Mouse (Mus musculus) limb, embryonic 11.5 days (tissue): Measurements from ENCODE around the gene Fam20b. TPM values are rescaled to one million over a fixed set of nuclear protein-coding genes. Genes with fewer than 3 reads are reported as not detected.
A peak's percentile ranks its signal among the peaks of the same experiment; 100 is the strongest.

Experiments
- ATAC-seq: fragments of 200-750 bp; cut with Nextera tagmentation; 2 replicates; pipeline ENCODE4 v1.8.0; 2017; ENCODE audit warnings: low read depth; ENCODE audit not compliant: insufficient number of reproducible peaks, low FRiP score, low TSS enrichment
- DNase-seq: peaks from one replicate; pipeline ENCODE4 v3.0.0-alpha.2; 2015; ENCODE audit warnings: low spot score
- H3K27ac ChIP-seq: fragments of 300-500 bp; sonication (generic); replicated peaks from 2 replicates; pipeline ENCODE4 v1.5.1; 2014; ENCODE audit warnings: low read depth, mild to moderate bottlenecking, low read length
- H3K27me3 ChIP-seq: fragments of 300-500 bp; sonication (generic); 2 replicates; pipeline ENCODE4 v1.6.1; 2014; ENCODE audit warnings: mild to moderate bottlenecking, low read length, mixed read lengths; ENCODE audit not compliant: control insufficient read depth, insufficient read depth
- H3K36me3 ChIP-seq: fragments of 300-500 bp; sonication (generic); 2 replicates; pipeline ENCODE4 v1.6.1; 2014; ENCODE audit warnings: mild to moderate bottlenecking, low read length, moderate library complexity, mixed read lengths; ENCODE audit not compliant: control insufficient read depth, insufficient read depth
- H3K4me1 ChIP-seq: fragments of 300-500 bp; sonication (generic); 2 replicates; pipeline ENCODE4 v1.6.1; 2014; ENCODE audit warnings: low read length, mixed read lengths; ENCODE audit not compliant: control insufficient read depth, insufficient read depth
- H3K4me2 ChIP-seq: fragments of 300-500 bp; sonication (generic); 2 replicates; pipeline ENCODE4 v1.6.1; 2014; ENCODE audit warnings: low read depth, mild to moderate bottlenecking, moderate library complexity; ENCODE audit not compliant: severe bottlenecking
- H3K4me3 ChIP-seq: fragments of 300-500 bp; sonication (generic); 2 replicates; pipeline ENCODE4 v1.5.1; 2014; ENCODE audit warnings: low read depth, low read length
- H3K9ac ChIP-seq: fragments of 300-500 bp; sonication (generic); 2 replicates; pipeline ENCODE4 v1.6.1; 2014; ENCODE audit warnings: mild to moderate bottlenecking, low read length
- H3K9me3 ChIP-seq: fragments of 300-500 bp; sonication (generic); 2 replicates; pipeline ENCODE4 v1.6.1; 2016; ENCODE audit warnings: low read length; ENCODE audit not compliant: control insufficient read depth
- WGBS: fragments of 180-500 bp; shearing (Covaris S2); extraction: QIAGEN DNeasy Blood & Tissue Kit; methylation state at CpG from one replicate; pipeline ENCODE4 v1.1.7; 2014; 5-methylcytosine and 5-hydroxymethylcytosine counted together
- polyA plus RNA-seq: library from polyadenylated mRNA; unstranded; fragments of >200 nt; fragmentation: Nextera tagmentation; extraction: Ambion mirVana; gene quantifications from 2 replicates; pipeline ENCODE4 v1.2.1, GENCODE M21; 2014

Gene Fam20b
- 21.3 and 21.9 TPM in 2 replicates for polyA plus RNA-seq

- Histone ChIP-seq H3K9me3 (no peaks in the 10 kb centered on the region), H3K36me3 (no peaks in the 10 kb centered on the region), H3K4me3 (peak within 1 kb of the TSS; percentile 92), H3K27ac (peak within 1 kb of the TSS; percentile 79), H3K4me2 (peak within 1 kb of the TSS; percentile 52), H3K27me3 (no peaks in the 10 kb centered on the region), H3K4me1 (no peaks in the 10 kb centered on the region), H3K9ac (peak within 1 kb of the TSS; percentile 84)
- peak; percentile 97 for DNase-seq
- ATAC-seq: peak; percentile 96
- WGBS: under 1% methylated on average over 47 of the region's 47 CpGs
These were observed at the start of gene Fam20b for GRCm38 (mm10) chr1:156718950-156719805. Fam20b (minus strand) TSS chr1:156719086.

GRCm38 (mm10) chr1:156765311-156765710 is 46.4 kb upstream of the Fam20b start:
- WGBS: 92% methylated on average over 3 of the region's 3 CpGs
- no peak overlapping the region for H3K4me2 ChIP-seq
- H3K4me1 ChIP-seq: peaks cover 13% of the 10 kb centered on the region
- no peak overlapping the region for H3K9ac ChIP-seq
- no peak overlapping the region for H3K27ac ChIP-seq
- H3K36me3 ChIP-seq: no peaks in the 10 kb centered on the region
- DNase-seq: no peak
- peaks cover 7% of the 10 kb centered on the region; the same call in 1 of the 2 replicates for H3K9me3 ChIP-seq
- H3K27me3 ChIP-seq: no peaks in the 10 kb centered on the region
- H3K4me3 ChIP-seq: no peak overlapping the region
- no peak for ATAC-seq

- WGBS: 73% methylated on average over 6 of the region's 6 CpGs
- ATAC-seq: no peak
These were observed 45.7 kb upstream of the Fam20b start for GRCm38 (mm10) chr1:156764584-156764983.

GRCm38 (mm10) chr1:156763280-156763679 is 44.4 kb upstream of the Fam20b start:
- Histone ChIP-seq H3K27me3 (no peaks in the 10 kb centered on the region), H3K27ac (no peak overlapping the region), H3K4me2 (no peak overlapping the region)

More at GRCm38 (mm10) chr1:156764584-156764983, 45.7 kb upstream of the Fam20b start:
- Histone ChIP-seq H3K4me3 (no peak overlapping the region), H3K4me2 (no peak overlapping the region), H3K4me1 (peaks cover 13% of the 10 kb centered on the region), H3K36me3 (no peaks in the 10 kb centered on the region), H3K9ac (no peak overlapping the region), H3K27me3 (no peaks in the 10 kb centered on the region), H3K27ac (no peak overlapping the region), H3K9me3 (peaks cover 7% of the 10 kb centered on the region; the same call in 1 of the 2 replicates)
- DNase-seq: no peak

GRCm38 (mm10) chr1:156761430-156761801 is 42.5 kb upstream of the Fam20b start:
- DNase-seq (peak; percentile 38), ATAC-seq (0 out of 2 replicates have a peak, but pooled peaks have one; percentile 4)
- no peak overlapping the region for H3K4me2 ChIP-seq
- no peaks in the 10 kb centered on the region for H3K36me3 ChIP-seq
- peak overlapping the region; percentile 73 for H3K27ac ChIP-seq
- no peak overlapping the region for H3K9ac ChIP-seq
- no peak overlapping the region for H3K4me3 ChIP-seq
- WGBS: 68% methylated on average over 10 of the region's 10 CpGs
- peaks cover 13% of the 10 kb centered on the region for H3K4me1 ChIP-seq
- peaks cover under 1% of the 10 kb centered on the region; the same call in 1 of the 2 replicates for H3K9me3 ChIP-seq
- no peaks in the 10 kb centered on the region for H3K27me3 ChIP-seq

More at GRCm38 (mm10) chr1:156763280-156763679, 44.4 kb upstream of the Fam20b start:
- Histone ChIP-seq H3K4me1 (peaks cover 13% of the 10 kb centered on the region), H3K36me3 (no peaks in the 10 kb centered on the region), H3K9me3 (peaks cover 7% of the 10 kb centered on the region; the same call in 1 of the 2 replicates), H3K9ac (no peak overlapping the region), H3K4me3 (no peak overlapping the region)
- WGBS: 93% methylated on average over 6 of the region's 6 CpGs
- no peak for DNase-seq
- no peak for ATAC-seq

- Histone ChIP-seq H3K4me1 (peaks cover 13% of the 10 kb centered on the region), H3K27me3 (no peaks in the 10 kb centered on the region), H3K9ac (no peak overlapping the region), H3K36me3 (no peaks in the 10 kb centered on the region), H3K9me3 (no peaks in the 10 kb centered on the region; the same call in 1 of the 2 replicates), H3K4me3 (no peak overlapping the region), H3K4me2 (no peak overlapping the region), H3K27ac (peak overlapping the region; percentile 79)
- WGBS: 54% methylated on average over 13 of the region's 13 CpGs
- ATAC-seq: peak; percentile 58
- peak; percentile 57 for DNase-seq
These were observed 41.9 kb upstream of the Fam20b start for GRCm38 (mm10) chr1:156760549-156761429.

- DNase-seq: no peak
- H3K27ac ChIP-seq: no peak overlapping the region
- WGBS: 49% methylated on average over 4 of the region's 4 CpGs
These were observed 39.4 kb upstream of the Fam20b start for GRCm38 (mm10) chr1:156758326-156758725.

More at GRCm38 (mm10) chr1:156758326-156758725, 39.4 kb upstream of the Fam20b start:
- Histone ChIP-seq H3K4me3 (no peak overlapping the region), H3K4me1 (peaks cover 17% of the 10 kb centered on the region), H3K9me3 (no peaks in the 10 kb centered on the region), H3K4me2 (no peak overlapping the region), H3K36me3 (no peaks in the 10 kb centered on the region), H3K27me3 (no peaks in the 10 kb centered on the region), H3K9ac (no peak overlapping the region)
- ATAC-seq: no peak
